Mouse (Mus musculus) MEL (cell line): Measurements from ENCODE around the gene Lsm12. TPM values are rescaled to one million over a fixed set of nuclear protein-coding genes. Genes with fewer than 3 reads are reported as not detected.
A peak's percentile ranks its signal among the peaks of the same experiment; 100 is the strongest.

ENCODE experiments used
- DNase-seq: peaks from one replicate; pipeline ENCODE4 v3.0.0; 2011; ENCODE audit warnings: low read depth, low spot score
- H3K27ac ChIP-seq: 2 replicates; pipeline ENCODE4 v1.5.1; 2012; ENCODE audit warnings: low read depth, mild to moderate bottlenecking, control low read depth, low read length, moderate library complexity; ENCODE audit not compliant: control insufficient read depth
- H3K27me3 ChIP-seq, 2 experiments: fragments of 150-350 bp in 1 of 2; sonication (generic) in 1 of 2; 2 replicates each; pipeline ENCODE4 v1.6.1; 2012; ENCODE audit warnings: low read length in 2 of 2, mild to moderate bottlenecking in 2 of 2, improper control_type of control experiment in 1 of 2, moderate library complexity in 1 of 2; ENCODE audit not compliant: insufficient read depth in 2 of 2, control insufficient read depth in 1 of 2
- H3K36me3 ChIP-seq, 2 experiments: 2 replicates each; pipeline ENCODE4 v1.6.1; 2012 to 2014; ENCODE audit warnings: low read length in 2 of 2, improper control_type of control experiment in 1 of 2, inconsistent platforms in 1 of 2, mild to moderate bottlenecking in 1 of 2; ENCODE audit not compliant: insufficient read depth in 2 of 2, control insufficient read depth in 1 of 2
- H3K4me1 ChIP-seq, 2 experiments: fragments of 150-350 bp in 1 of 2; sonication (generic) in 1 of 2; 2 replicates each; pipeline ENCODE4 v1.6.1; 2012; ENCODE audit warnings: low read length in 2 of 2, improper control_type of control experiment in 1 of 2, mild to moderate bottlenecking in 1 of 2; ENCODE audit not compliant: insufficient read depth in 2 of 2, control insufficient read depth in 1 of 2
- H3K4me3 ChIP-seq, 2 experiments: fragments of 150-350 bp in 1 of 2; sonication (generic) in 1 of 2; 2 replicates each; pipeline ENCODE4 v1.5.1; 2012; ENCODE audit warnings: low read depth in 2 of 2, low read length in 2 of 2, mild to moderate bottlenecking in 2 of 2, moderate library complexity in 2 of 2, control low read depth in 1 of 2, improper control_type of control experiment in 1 of 2; ENCODE audit not compliant: control insufficient read depth in 1 of 2, insufficient read depth in 1 of 2
- H3K79me2 ChIP-seq: 2 replicates; pipeline ENCODE4 v1.6.1; 2012; ENCODE audit warnings: mild to moderate bottlenecking, low read length, moderate library complexity; ENCODE audit not compliant: control insufficient read depth, poor library complexity, insufficient read depth
- H3K9ac ChIP-seq: 2 replicates; pipeline ENCODE4 v1.6.1; 2012; ENCODE audit warnings: low read depth, mild to moderate bottlenecking, control low read depth, low read length, moderate library complexity; ENCODE audit not compliant: control insufficient read depth, poor library complexity, severe bottlenecking
- H3K9me3 ChIP-seq: fragments of 150-350 bp; sonication (generic); replicated peaks from 2 replicates; pipeline ENCODE4 v1.6.1; 2012; ENCODE audit warnings: mild to moderate bottlenecking, low read length, improper control_type of control experiment, moderate library complexity; ENCODE audit not compliant: insufficient read depth
- BHLHE40 ChIP-seq: IDR thresholded peaks from 2 replicates; pipeline ENCODE4 v1.6.1; 2012; ENCODE audit warnings: low read depth, mild to moderate bottlenecking, inconsistent platforms, low read length, improper control_type of control experiment, borderline replicate concordance
- CHD2 ChIP-seq: IDR thresholded peaks from 2 replicates; pipeline ENCODE4 v1.6.1; 2011; ENCODE audit warnings: low read length, improper control_type of control experiment
- CTCF ChIP-seq, 3 experiments: IDR thresholded peaks in 2 of 3; conservative IDR thresholded peaks in 1 of 3; 2 replicates each; pipeline ENCODE4 v1.5.1; 2011 to 2012; ENCODE audit warnings: low read length in 3 of 3, low read depth in 2 of 3, mild to moderate bottlenecking in 2 of 3, improper control_type of control experiment in 1 of 3, inconsistent platforms in 1 of 3, mixed read lengths in 1 of 3, moderate library complexity in 1 of 3; ENCODE audit not compliant: control insufficient read depth in 1 of 3, insufficient read depth in 1 of 3, poor library complexity in 1 of 3, severe bottlenecking in 1 of 3
- ETS1 ChIP-seq: IDR thresholded peaks from 2 replicates; pipeline ENCODE4 v1.6.1; 2012; ENCODE audit warnings: low read depth, mild to moderate bottlenecking, inconsistent platforms, low read length, improper control_type of control experiment, moderate library complexity
- GABPA ChIP-seq: IDR thresholded peaks from 2 replicates; pipeline ENCODE4 v1.6.1; 2012; ENCODE audit warnings: low read depth, mild to moderate bottlenecking, inconsistent platforms, low read length, improper control_type of control experiment, moderate library complexity
- GATA1 ChIP-seq: IDR thresholded peaks from 2 replicates; pipeline ENCODE4 v1.6.1; 2011; ENCODE audit warnings: low read depth, low read length, improper control_type of control experiment
- JUND ChIP-seq: IDR thresholded peaks from 2 replicates; pipeline ENCODE4 v1.6.1; 2011; ENCODE audit warnings: low read depth, mild to moderate bottlenecking, improper control_type of control experiment, low read length
- KAT2A ChIP-seq: conservative IDR thresholded peaks from 2 replicates; pipeline ENCODE4 v1.6.1; 2012; ENCODE audit warnings: low read depth, low read length, improper control_type of control experiment, inconsistent platforms
- MAFK ChIP-seq: IDR thresholded peaks from 2 replicates; pipeline ENCODE4 v1.6.1; 2011; ENCODE audit warnings: low read depth, mild to moderate bottlenecking, low read length, improper control_type of control experiment, borderline replicate concordance
- MAZ ChIP-seq: IDR thresholded peaks from 2 replicates; pipeline ENCODE4 v1.6.1; 2012; ENCODE audit warnings: low read depth, mild to moderate bottlenecking, inconsistent platforms, low read length, improper control_type of control experiment
- MXI1 ChIP-seq: IDR thresholded peaks from 2 replicates; pipeline ENCODE4 v1.6.1; 2011; ENCODE audit warnings: mild to moderate bottlenecking, low read depth, low read length, improper control_type of control experiment
- NRF1 ChIP-seq: IDR thresholded peaks from 2 replicates; pipeline ENCODE4 v1.6.1; 2014; ENCODE audit warnings: low read depth, mild to moderate bottlenecking, inconsistent platforms, low read length, improper control_type of control experiment, moderate library complexity; ENCODE audit not compliant: poor library complexity, insufficient read depth, severe bottlenecking
- POLR2AphosphoS2 ChIP-seq: IDR thresholded peaks from 2 replicates; pipeline ENCODE4 v1.6.1; 2011; ENCODE audit warnings: low read length, improper control_type of control experiment
- POLR2AphosphoS5 ChIP-seq: IDR thresholded peaks from 2 replicates; pipeline ENCODE4 v1.6.1; 2012; ENCODE audit warnings: low read depth, borderline replicate concordance, mild to moderate bottlenecking, inconsistent platforms, low read length, moderate library complexity, mixed read lengths
- RAD21 ChIP-seq: IDR thresholded peaks from 2 replicates; pipeline ENCODE4 v1.6.1; 2011; ENCODE audit warnings: mild to moderate bottlenecking, low read depth, low read length, improper control_type of control experiment
- RCOR1 ChIP-seq: IDR thresholded peaks from 2 replicates; pipeline ENCODE4 v1.6.1; 2012; ENCODE audit warnings: low read depth, mild to moderate bottlenecking, inconsistent platforms, low read length, improper control_type of control experiment
- SIN3A ChIP-seq: IDR thresholded peaks from 2 replicates; pipeline ENCODE4 v1.6.1; 2012; ENCODE audit warnings: low read length, improper control_type of control experiment, inconsistent platforms
- SMC3 ChIP-seq: IDR thresholded peaks from 2 replicates; pipeline ENCODE4 v1.6.1; 2011; ENCODE audit warnings: low read depth, low read length, improper control_type of control experiment
- TAL1 ChIP-seq: IDR thresholded peaks from 2 replicates; pipeline ENCODE4 v1.6.1; 2012; ENCODE audit warnings: mild to moderate bottlenecking, inconsistent platforms, low read length, moderate library complexity, mixed read lengths
- UBTF ChIP-seq: IDR thresholded peaks from 2 replicates; pipeline ENCODE4 v1.6.1; 2012; ENCODE audit warnings: low read depth, mild to moderate bottlenecking, inconsistent platforms, low read length, improper control_type of control experiment, moderate library complexity, borderline replicate concordance; ENCODE audit not compliant: insufficient read depth
- USF2 ChIP-seq, 2 experiments: IDR thresholded peaks; 2 replicates each; pipeline ENCODE4 v1.6.1; 2011 to 2012; ENCODE audit warnings: improper control_type of control experiment in 2 of 2, low read length in 2 of 2, borderline replicate concordance in 1 of 2, inconsistent platforms in 1 of 2, low read depth in 1 of 2, mild to moderate bottlenecking in 1 of 2; ENCODE audit not compliant: insufficient read depth in 1 of 2
- ZNF384 ChIP-seq: IDR thresholded peaks from 2 replicates; pipeline ENCODE4 v1.6.1; 2012; ENCODE audit warnings: low read depth, mild to moderate bottlenecking, inconsistent platforms, low read length, improper control_type of control experiment
- polyA plus RNA-seq, 2 experiments: library from polyadenylated mRNA; stranded (reverse) in 1 of 2; unstranded in 1 of 2; fragments of >175 nt in 1 of 2; fragments of >200 nt in 1 of 2; gene quantifications; 2 replicates each; pipeline versions ENCODE4 v1.2.1 to v1.2.4; 2012; ENCODE audit warnings: low replicate concordance in 2 of 2, low read depth in 1 of 2; ENCODE audit not compliant: insufficient read length in 2 of 2, insufficient read depth in 1 of 2, missing spikeins in 1 of 2
- total RNA-seq: library from RNA; depleted of rRNA; stranded (reverse); fragments of 300-350 nt; gene quantifications from 2 replicates; pipeline ENCODE4 v1.2.3, GENCODE M21; 2012

Lsm12 gene
- total and polyA plus RNA-seq, 3 experiments = 75.0 to 150 (median 128) TPM

GRCm38 (mm10) chr11:102219994-102220346 is 34.9 kb upstream of the Lsm12 start:
- H3K27ac ChIP-seq = no peak overlapping the region
- no peaks in the 10 kb centered on the region for H3K79me2 ChIP-seq
- TF ChIP-seq SMC3 = no peak
- no peak for TF ChIP-seq RCOR1
- TF ChIP-seq POLR2AphosphoS2 = no peak
- 0 out of 2 replicates have a peak, but pooled peaks have one; percentile 3 for TF ChIP-seq MAZ
- TF ChIP-seq MXI1 = 0 out of 2 replicates have a peak, but pooled peaks have one; percentile 5
- TF ChIP-seq RAD21 = no peak
- no peak for TF ChIP-seq ZNF384
- TF ChIP-seq BHLHE40 = no peak
- no peak for TF ChIP-seq CHD2
- H3K9me3 ChIP-seq = no peaks in the 10 kb centered on the region
- H3K36me3 ChIP-seq = peaks cover 0 to 34% of the 10 kb centered on the region in 2 experiments; a peak in 2 of 4 replicates
- peaks cover 20 to 56% of the 10 kb centered on the region in 2 experiments for H3K4me1 ChIP-seq
- H3K4me3 ChIP-seq = no peak overlapping the region
- no peak for DNase-seq
- H3K27me3 ChIP-seq = no peaks in the 10 kb centered on the region
- H3K9ac ChIP-seq = peak overlapping the region; percentile 25; the same call in 1 of the 2 replicates

GRCm38 (mm10) chr11:102219247-102219993 is 34.3 kb upstream of the Lsm12 start:
- Histone ChIP-seq H3K4me3 (no peak overlapping the region), H3K79me2 (no peaks in the 10 kb centered on the region), H3K9me3 (no peaks in the 10 kb centered on the region), H3K4me1 (peaks cover 20 to 56% of the 10 kb centered on the region in 2 experiments), H3K9ac (peak overlapping the region; percentile 3; the same call in 1 of the 2 replicates), H3K36me3 (peaks cover 0 to 34% of the 10 kb centered on the region in 2 experiments; a peak in 2 of 4 replicates), H3K27me3 (no peaks in the 10 kb centered on the region), H3K27ac (peak overlapping the region; percentile 5; the same call in 1 of the 2 replicates)
- DNase-seq = no peak
- TF ChIP-seq JUND (no peak), GABPA (no peak), CTCF (IDR thresholded peaks at IDR 0.05 in 2 of 3, conservative IDR thresholded peaks at IDR 0.05 in 1 of 3; ENCODE audit: control insufficient read depth in 1 of 3, insufficient read depth in 1 of 3, low read depth in 2 of 3, low read length in 3 of 3, poor library complexity in 1 of 3, severe bottlenecking in 1 of 3) (no peak), KAT2A (no peak), CHD2 (no peak), NRF1 (no peak), MAFK (no peak), MAZ (no peak), GATA1 (no peak), USF2 (IDR thresholded peaks at IDR 0.05; ENCODE audit: borderline replicate concordance in 1 of 2, insufficient read depth in 1 of 2, low read depth in 1 of 2, low read length in 2 of 2) (no peak), TAL1 (no peak), UBTF (no peak), ETS1 (no peak), POLR2AphosphoS5 (no peak), RCOR1 (no peak), SIN3A (no peak), MXI1 (no peak)
